Mouse (Mus musculus) lung, adult 2 months (tissue): ENCODE measurements around the gene Cphx3.
"Not testable (repeated sequence)": the region's sequence is repeated elsewhere in the genome, so short reads cannot be mapped to it uniquely, and the experiment has no call there.

Experiments
- CTCF ChIP-seq: fragments of 200-500 bp; IDR thresholded peaks from 2 replicates; pipeline ENCODE4 v1.5.1; 2011; ENCODE audit warnings: mild to moderate bottlenecking, low read length, control low read depth; ENCODE audit not compliant: insufficient read depth
- POLR2A ChIP-seq: fragments of 200-500 bp; IDR thresholded peaks from 2 replicates; pipeline ENCODE4 v1.6.1; 2011; ENCODE audit warnings: low read depth, mild to moderate bottlenecking, control low read depth, low read length, borderline replicate concordance; ENCODE audit errors: extremely low read depth

- not testable (repeated sequence) for TF ChIP-seq CTCF, POLR2A
Observed at GRCm38 (mm10) chr14:26066574-26067324, 15.3 kb upstream of the Cphx3 start.
